Mouse (Mus musculus) stomach, postnatal 0 days (tissue): ENCODE data around the gene Uroc1. TPM values are rescaled to one million over a fixed set of nuclear protein-coding genes. Genes with fewer than 3 reads are reported as not detected.

Source experiments
- ATAC-seq: fragments of 200-750 bp; cut with Nextera tagmentation; 2 replicates; pipeline ENCODE4 v1.8.0; 2017; ENCODE audit not compliant: low FRiP score, low TSS enrichment
- DNase-seq: peaks from one replicate; pipeline ENCODE4 v3.0.0-alpha.2; 2016; ENCODE audit warnings: low spot score
- H3K27ac ChIP-seq: fragments of 300-500 bp; sonication (generic); replicated peaks from 2 replicates; pipeline ENCODE4 v1.5.1; 2014; ENCODE audit warnings: mild to moderate bottlenecking, control low read depth
- H3K27me3 ChIP-seq: fragments of 300-500 bp; sonication (generic); 2 replicates; pipeline ENCODE4 v1.6.1; 2014; ENCODE audit warnings: low read length; ENCODE audit not compliant: control insufficient read depth, insufficient read depth
- H3K36me3 ChIP-seq: fragments of 300-500 bp; sonication (generic); 2 replicates; pipeline ENCODE4 v1.6.1; 2014; ENCODE audit warnings: low read length, mixed read lengths; ENCODE audit not compliant: control insufficient read depth, insufficient read depth
- H3K4me1 ChIP-seq: fragments of 300-500 bp; sonication (generic); replicated peaks from 2 replicates; pipeline ENCODE4 v1.6.1; 2014; ENCODE audit warnings: antibody characterized with exemption; ENCODE audit not compliant: control insufficient read depth, insufficient read depth
- H3K4me2 ChIP-seq: fragments of 300-500 bp; sonication (generic); replicated peaks from 2 replicates; pipeline ENCODE4 v1.6.1; 2014; ENCODE audit warnings: low read depth, mild to moderate bottlenecking, control low read depth, moderate library complexity
- H3K4me3 ChIP-seq: fragments of 300-500 bp; sonication (generic); 2 replicates; pipeline ENCODE4 v1.5.1; 2014; ENCODE audit warnings: low read depth, low read length, control low read depth
- H3K9ac ChIP-seq: fragments of 300-500 bp; sonication (generic); 2 replicates; pipeline ENCODE4 v1.6.1; 2014; ENCODE audit warnings: mild to moderate bottlenecking, low read length, control low read depth, mixed read lengths
- H3K9me3 ChIP-seq: fragments of 300-500 bp; sonication (generic); 2 replicates; pipeline ENCODE4 v1.6.1; 2016; ENCODE audit warnings: low read length; ENCODE audit not compliant: control insufficient read depth
- CTCF ChIP-seq: IDR thresholded peaks from 2 replicates; pipeline ENCODE4 v1.5.1; 2016; ENCODE audit warnings: antibody characterized with exemption, low read depth, mild to moderate bottlenecking, moderate library complexity
- EP300 ChIP-seq: optimal IDR thresholded peaks from 2 replicates; pipeline ENCODE3; 2016; ENCODE audit warnings: antibody characterized with exemption
- WGBS: fragments of 180-500 bp; shearing (Covaris S2); extraction: QIAGEN DNeasy Blood & Tissue Kit; methylation state at CpG from one replicate; pipeline ENCODE4 v1.1.7; 2014; 5-methylcytosine and 5-hydroxymethylcytosine counted together
- polyA plus RNA-seq: library from polyadenylated mRNA; unstranded; fragments of >200 nt; fragmentation: Nextera tagmentation; extraction: Ambion mirVana; gene quantifications from 2 replicates; pipeline ENCODE4 v1.2.1, GENCODE M21; 2015

Gene Uroc1
- polyA plus RNA-seq, 1 experiment from 2014 or later = 0.16 TPM

- DNase-seq (no peak), ATAC-seq (no peak)
- no peak overlapping the region for H3K4me2 ChIP-seq
- 71% methylated on average over 3 of the region's 3 CpGs for WGBS
- H3K27ac ChIP-seq = no peak overlapping the region
- no peak for TF ChIP-seq CTCF
- TF ChIP-seq EP300 = no peak
- no peaks in the 10 kb centered on the region for H3K36me3 ChIP-seq
- no peaks in the 10 kb centered on the region for H3K27me3 ChIP-seq
- no peak overlapping the region for H3K9ac ChIP-seq
- H3K4me1 ChIP-seq = no peaks in the 10 kb centered on the region
- H3K9me3 ChIP-seq = no peaks in the 10 kb centered on the region
- H3K4me3 ChIP-seq = no peak overlapping the region
Observed at GRCm38 (mm10) chr6:90324026-90324425, 9.1 kb upstream of the Uroc1 start.

GRCm38 (mm10) chr6:90324463-90324862 is 8.6 kb upstream of the Uroc1 start:
- Histone ChIP-seq H3K9me3 (no peaks in the 10 kb centered on the region), H3K4me2 (no peak overlapping the region), H3K27me3 (no peaks in the 10 kb centered on the region), H3K36me3 (no peaks in the 10 kb centered on the region), H3K4me1 (no peaks in the 10 kb centered on the region), H3K9ac (no peak overlapping the region), H3K27ac (no peak overlapping the region), H3K4me3 (no peak overlapping the region)
- WGBS = 54% methylated on average over 3 of the region's 3 CpGs
- DNase-seq = no peak
- no peak for TF ChIP-seq EP300
- no peak for ATAC-seq

- H3K27me3 ChIP-seq = no peaks in the 10 kb centered on the region
- ATAC-seq = peak; percentile 58; the same call in 1 of the 2 replicates
- peak; percentile 50 for DNase-seq
- no peak within 1 kb of the TSS for H3K27ac ChIP-seq
- no peak within 1 kb of the TSS; the same call in 1 of the 2 replicates for H3K4me3 ChIP-seq
- H3K4me1 ChIP-seq = no peaks in the 10 kb centered on the region
- 11% methylated on average over 22 of the region's 22 CpGs for WGBS
- H3K9ac ChIP-seq = no peak within 1 kb of the TSS
- peak within 1 kb of the TSS; percentile 38 for H3K4me2 ChIP-seq
- TF ChIP-seq CTCF = no peak
- TF ChIP-seq EP300 = no peak
- H3K9me3 ChIP-seq = no peaks in the 10 kb centered on the region
- H3K36me3 ChIP-seq = no peaks in the 10 kb centered on the region
Observed at GRCm38 (mm10) chr6:90324991-90325390, 8.1 kb upstream of the Uroc1 start, which contains the start of gene Chst13. TSS of gene Chst13 (minus strand) at chr6:90325185.

GRCm38 (mm10) chr6:90327670-90328069 is 5.4 kb upstream of the Uroc1 start:
- Histone ChIP-seq H3K4me1 (no peaks in the 10 kb centered on the region), H3K36me3 (no peaks in the 10 kb centered on the region), H3K9me3 (no peaks in the 10 kb centered on the region), H3K9ac (no peak overlapping the region), H3K4me2 (no peak overlapping the region), H3K27ac (no peak overlapping the region), H3K4me3 (no peak overlapping the region), H3K27me3 (no peaks in the 10 kb centered on the region)
- WGBS = 19% methylated on average over 6 of the region's 6 CpGs
- peak; percentile 33 for DNase-seq
- TF ChIP-seq EP300 = no peak
- TF ChIP-seq CTCF = peak; percentile 77
- no peak for ATAC-seq

GRCm38 (mm10) chr6:90329953-90330352 is 3.1 kb upstream of the Uroc1 start:
- Histone ChIP-seq H3K4me3 (no peak overlapping the region), H3K4me1 (no peaks in the 10 kb centered on the region), H3K27me3 (no peaks in the 10 kb centered on the region), H3K27ac (no peak overlapping the region), H3K9ac (no peak overlapping the region), H3K36me3 (no peaks in the 10 kb centered on the region), H3K4me2 (no peak overlapping the region), H3K9me3 (no peaks in the 10 kb centered on the region)
- 7% methylated on average over 1 of the region's 1 CpGs for WGBS
- DNase-seq (no peak), ATAC-seq (no peak)
- no peak for TF ChIP-seq EP300
- TF ChIP-seq CTCF = peak; percentile 47; the same call in 1 of the 2 replicates

- DNase-seq (no peak), ATAC-seq (no peak)
- WGBS = 66% methylated on average over 3 of the region's 3 CpGs
- no peak overlapping the region for H3K9ac ChIP-seq
- no peaks in the 10 kb centered on the region for H3K9me3 ChIP-seq
- no peak overlapping the region for H3K27ac ChIP-seq
- H3K4me3 ChIP-seq = no peak overlapping the region
- no peaks in the 10 kb centered on the region for H3K36me3 ChIP-seq
- H3K27me3 ChIP-seq = no peaks in the 10 kb centered on the region
- TF ChIP-seq EP300 (no peak), CTCF (no peak)
- H3K4me2 ChIP-seq = no peak overlapping the region
- no peaks in the 10 kb centered on the region for H3K4me1 ChIP-seq
Observed at GRCm38 (mm10) chr6:90334244-90334643, 1.2 kb downstream of the Uroc1 start.
